Mouse (Mus musculus): ENCODE results near the gene Rps6kb1.
A peak's percentile ranks its signal among the peaks of the same experiment; 100 is the strongest.

The Rps6kb1 gene

GRCm38 (mm10) chr11:86544639-86545299 lies at the start of gene Rps6kb1, which contains the start of gene Tubd1:
Rps6kb1 (minus strand) TSS chr11:86544805.
Tubd1 (plus strand) TSS chr11:86544991.
- DNase-seq (ENCODE audit: low read depth, low spot score): peak; percentile 100

GRCm38 (mm10) chr11:86593443-86593842 lies 48.8 kb upstream of the Rps6kb1 start:
- DNase-seq (ENCODE audit: low read depth, low spot score): no peak

GRCm38 (mm10) chr11:86592993-86593392 lies 48.4 kb upstream of the Rps6kb1 start:
- no peak for DNase-seq (ENCODE audit: low read depth, low spot score)

- no peak for DNase-seq (ENCODE audit: low read depth, low spot score)
These were observed 47.5 kb upstream of the Rps6kb1 start for GRCm38 (mm10) chr11:86591931-86592616.

GRCm38 (mm10) chr11:86591301-86591845 lies 46.8 kb upstream of the Rps6kb1 start:
- no peak for DNase-seq (ENCODE audit: low read depth, low spot score)

- no peak for DNase-seq (ENCODE audit: low read depth, low spot score)
These were observed 46.0 kb upstream of the Rps6kb1 start for GRCm38 (mm10) chr11:86590579-86590978.

GRCm38 (mm10) chr11:86590066-86590465 lies 45.5 kb upstream of the Rps6kb1 start:
- DNase-seq (ENCODE audit: low read depth, low spot score): no peak

- no peak for DNase-seq (ENCODE audit: low read depth, low spot score)
These were observed 44.1 kb upstream of the Rps6kb1 start for GRCm38 (mm10) chr11:86588583-86589298.

GRCm38 (mm10) chr11:86587830-86588229 lies 43.2 kb upstream of the Rps6kb1 start:
- DNase-seq (ENCODE audit: low read depth, low spot score): no peak

- peak; percentile 31 for DNase-seq (ENCODE audit: low read depth, low spot score)
These were observed 42.5 kb upstream of the Rps6kb1 start for GRCm38 (mm10) chr11:86586868-86587792.

GRCm38 (mm10) chr11:86586177-86586867 lies 41.7 kb upstream of the Rps6kb1 start:
- DNase-seq (ENCODE audit: low read depth, low spot score): no peak

- no peak for DNase-seq (ENCODE audit: low read depth, low spot score)
These were observed 41.0 kb upstream of the Rps6kb1 start for GRCm38 (mm10) chr11:86585598-86585984.

- DNase-seq (ENCODE audit: low read depth, low spot score): no peak
These were observed 40.4 kb upstream of the Rps6kb1 start for GRCm38 (mm10) chr11:86584898-86585597.

- no peak for DNase-seq (ENCODE audit: low read depth, low spot score)
These were observed 39.6 kb upstream of the Rps6kb1 start for GRCm38 (mm10) chr11:86583990-86584897.

- DNase-seq (ENCODE audit: low read depth, low spot score): no peak
These were observed 38.8 kb upstream of the Rps6kb1 start for GRCm38 (mm10) chr11:86583313-86583825.

GRCm38 (mm10) chr11:86582543-86583260 lies 38.1 kb upstream of the Rps6kb1 start:
- no peak for DNase-seq (ENCODE audit: low read depth, low spot score)

- no peak for DNase-seq (ENCODE audit: low read depth, low spot score)
These were observed 37.4 kb upstream of the Rps6kb1 start for GRCm38 (mm10) chr11:86581943-86582542.

All from forelimb bud, embryonic 11.5 days (tissue).